In the genomic region with DNA sequence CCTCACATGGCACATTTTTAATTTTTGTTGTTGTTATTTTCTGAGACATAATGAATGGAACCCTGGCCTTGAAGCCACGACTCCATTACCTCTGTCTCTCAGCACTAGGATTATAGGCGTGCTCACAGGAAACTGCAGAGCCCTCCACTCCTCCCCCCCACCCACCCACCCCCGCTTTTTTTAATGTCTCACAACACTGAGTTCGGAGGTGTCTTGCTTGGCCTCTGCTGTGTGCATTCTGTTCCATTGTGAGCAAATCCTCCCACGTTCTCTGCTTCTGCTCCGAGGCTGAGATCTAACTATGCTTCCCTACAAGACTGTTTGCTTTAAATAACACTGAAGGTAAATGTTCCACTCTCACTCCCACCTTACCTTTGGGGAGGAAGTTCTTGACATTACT, we compare ENCODE assay signal across 8 mouse cellular contexts. TPM values are rescaled to one million over a fixed set of nuclear protein-coding genes. Genes with fewer than 3 reads are reported as not detected.
DNase-seq lines count a peak whose midpoint lies in the region; ATAC-seq and TF ChIP-seq lines count a peak whose summit lies in the region.

No protein-coding gene starts in this region.

- peaks cover 43% of the 10 kb centered on the region for H3K79me2 ChIP-seq in macrophage (ENCODE audit: inconsistent target)

- 66% methylated on average over 6 of the region's 6 CpGs for WGBS in hindbrain, embryonic 11.5 days
- WGBS in macrophage (ENCODE audit: missing documents), result 42% methylated on average over 6 of the region's 6 CpGs

- no peak overlapping the region for H3K27ac ChIP-seq in bone marrow macrophage, adult 2 months (ENCODE audit: insufficient read depth, low read depth, low read length)
- H3K27ac ChIP-seq in hindbrain, embryonic 11.5 days (ENCODE audit: low read depth, low read length), result no peak overlapping the region
- peak overlapping the region; percentile 5; the same call in 1 of the 2 replicates for H3K27ac ChIP-seq in macrophage

- H3K36me3 ChIP-seq in hindbrain, embryonic 11.5 days (ENCODE audit: control insufficient read depth, insufficient read depth, low read length), result 0 out of 2 replicates have a peak, but pooled peaks cover 2% of the 10 kb centered on the region
- peaks cover 26% of the 10 kb centered on the region for H3K36me3 ChIP-seq in macrophage (ENCODE audit: inconsistent target)

- H3K27me3 ChIP-seq in hindbrain, embryonic 11.5 days (ENCODE audit: control insufficient read depth, insufficient read depth, low read length), result no peaks in the 10 kb centered on the region

- no peak for TF ChIP-seq CTCF in bone marrow macrophage, adult 2 months (IDR thresholded peaks at IDR 0.05; ENCODE audit: low read depth, low read length)

- ATAC-seq in hindbrain, embryonic 11.5 days (ENCODE audit: low FRiP score), result peak; percentile 63
- no peak for ATAC-seq in granulocyte monocyte progenitor cell, adult 5-6 weeks (replicated peaks; ENCODE audit: poor library complexity, severe bottlenecking)

- H3K4me2 ChIP-seq in hindbrain, embryonic 11.5 days (replicated peaks; ENCODE audit: low read depth, low read length), result peak overlapping the region; percentile 44

- peak overlapping the region; percentile 82; the same call in 1 of the 2 replicates for H3K4me3 ChIP-seq in bone marrow macrophage, adult 2 months (ENCODE audit: insufficient read depth, low read length)
- H3K4me3 ChIP-seq in hindbrain, embryonic 11.5 days (ENCODE audit: low read depth, low read length), result peak overlapping the region; percentile 88
- H3K4me3 ChIP-seq in macrophage (ENCODE audit: inconsistent target), result peak overlapping the region; percentile 82

- peak overlapping the region; percentile 90 for H3K9ac ChIP-seq in hindbrain, embryonic 11.5 days (ENCODE audit: low read depth, low read length)

- DNase-seq in layer of hippocampus, adult 9-11 months, result peak; percentile 17
- DNase-seq in layer of hippocampus, postnatal 25 days (ENCODE audit: extremely low spot score in 1 of 2, low spot score in 1 of 2), result no peak
- DNase-seq in hindbrain, embryonic 11.5 days (ENCODE audit: low spot score), result peak; percentile 8
- peak; percentile 25 to 27 for DNase-seq in thymus, postnatal 36 days
- DNase-seq in kidney, adult 9 months, result no peak

- peaks cover 13% of the 10 kb centered on the region for H3K4me1 ChIP-seq in bone marrow macrophage, adult 2 months (ENCODE audit: control insufficient read depth, insufficient read depth, low read length)
- no peaks in the 10 kb centered on the region for H3K4me1 ChIP-seq in hindbrain, embryonic 11.5 days (replicated peaks; ENCODE audit: control insufficient read depth, insufficient read depth, low read length)

- no peak for TF ChIP-seq POLR2A in bone marrow macrophage, adult 2 months (IDR thresholded peaks at IDR 0.05; ENCODE audit: borderline replicate concordance, low read depth, low read length)

- H3K9me3 ChIP-seq in hindbrain, embryonic 11.5 days (ENCODE audit: control insufficient read depth, low read length), result no peaks in the 10 kb centered on the region

RNA-seq across cellular contexts. Expression of gene Zfp330, which starts 0.5 kb away (rescaled TPM):
- 10 to 100 TPM; 32.3 to 40.3 TPM for total RNA-seq in layer of hippocampus, postnatal 25 days (2021)
- 31.6 and 34.5 TPM in 2 replicates for polyA plus RNA-seq in bone marrow macrophage, adult 2 months (2012; ENCODE audit: insufficient read depth, insufficient read length, missing spikeins)
- polyA plus RNA-seq in hindbrain, embryonic 11.5 days (2014; fragmentation: Nextera tagmentation; extraction: Ambion mirVana), result 84.8 and 95.3 TPM in 2 replicates
- 100 to 1,000 TPM in 16 of 26 experiments, 10 to 100 TPM in 10; 56.3 to 150 (median 115) TPM for total RNA-seq in macrophage (2018; cell fraction: chromatin; rRNA removed)
- total RNA-seq in macrophage (2018; cell fraction: cytosol; rRNA removed), result 10 to 100 TPM; 16.5 to 30.4 (median 25.6) TPM
- 100 to 1,000 TPM in 1 of 26 experiments, 10 to 100 TPM in 25; 38.6 to 109 (median 55.8) TPM for total RNA-seq in macrophage (2018; cell fraction: nucleus; rRNA removed)
- 26.0 to 40.5 TPM (median 30.3 TPM) in 3 replicates for polyA plus RNA-seq in macrophage (2018)
- 79.9 and 90.0 TPM in 2 replicates for total RNA-seq in granulocyte monocyte progenitor cell, adult 5-6 weeks (2014; fragmentation: Nextera tagmentation)
- total RNA-seq in granulocyte monocyte progenitor cell, adult 5-6 weeks (2017), result 133 and 136 TPM in 2 replicates

Comparison
In these comparisons a context has a peak if more than half of its experiments do, and no peak if none do; other contexts are left out.
1. DNase-seq: peak in layer of hippocampus, adult 9-11 months (single experiment), hindbrain, embryonic 11.5 days (single experiment) and thymus, postnatal 36 days (2 of 2); none in layer of hippocampus, postnatal 25 days (0 of 2) and kidney, adult 9 months (single experiment).
2. Peak in every context shown above with its lines, with median percentiles within 50 percentile points of each other: H3K4me3 ChIP-seq.